Mouse (Mus musculus) forelimb bud, embryonic 11.5 days (tissue): ENCODE data around the gene L3mbtl3.

Source experiments
- DNase-seq: peaks from one replicate; pipeline ENCODE4 v3.0.0-alpha.2; 2012; ENCODE audit warnings: low read depth, low spot score

L3mbtl3 gene

DNA sequence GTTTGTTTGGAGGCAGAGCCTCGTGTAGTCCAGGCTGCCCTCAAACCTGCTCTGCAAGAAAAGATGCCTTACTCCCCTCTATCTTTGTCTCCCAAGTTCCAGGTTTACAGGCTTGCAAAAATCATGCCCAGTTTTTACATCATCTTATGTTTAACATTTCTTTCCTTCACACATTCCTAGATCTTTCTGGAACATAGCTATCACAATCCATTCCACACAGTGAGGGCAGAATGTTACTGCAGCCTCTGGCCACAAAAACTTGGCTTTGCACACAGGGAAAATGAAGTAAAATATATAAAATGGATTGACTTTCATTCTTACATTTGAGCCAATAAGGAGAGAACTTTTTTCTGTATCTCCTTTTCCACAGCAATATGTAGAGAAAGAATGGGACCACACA is 136.7 kb downstream of the L3mbtl3 start:
- DNase-seq = no peak

DNA sequence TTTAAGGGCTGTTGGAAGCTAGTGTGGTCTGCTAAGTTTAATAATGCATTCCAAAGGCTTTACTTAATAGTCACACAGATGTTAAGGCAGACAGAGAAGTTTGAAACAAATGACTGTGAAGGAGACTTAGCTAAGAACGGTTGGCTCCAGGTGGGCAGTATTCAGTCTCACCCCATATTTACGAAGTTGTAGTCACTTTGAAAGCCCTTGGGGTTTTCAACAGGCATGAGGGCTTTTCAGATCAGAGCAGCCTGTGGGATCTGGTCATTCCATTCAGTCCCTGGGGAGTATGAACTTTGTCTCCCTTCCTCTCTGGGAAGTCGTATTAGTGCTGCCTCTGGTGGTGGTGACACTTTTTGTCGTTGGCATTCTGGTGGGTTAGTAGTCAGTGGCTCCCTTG is 137.2 kb downstream of the L3mbtl3 start:
- no peak for DNase-seq

DNA sequence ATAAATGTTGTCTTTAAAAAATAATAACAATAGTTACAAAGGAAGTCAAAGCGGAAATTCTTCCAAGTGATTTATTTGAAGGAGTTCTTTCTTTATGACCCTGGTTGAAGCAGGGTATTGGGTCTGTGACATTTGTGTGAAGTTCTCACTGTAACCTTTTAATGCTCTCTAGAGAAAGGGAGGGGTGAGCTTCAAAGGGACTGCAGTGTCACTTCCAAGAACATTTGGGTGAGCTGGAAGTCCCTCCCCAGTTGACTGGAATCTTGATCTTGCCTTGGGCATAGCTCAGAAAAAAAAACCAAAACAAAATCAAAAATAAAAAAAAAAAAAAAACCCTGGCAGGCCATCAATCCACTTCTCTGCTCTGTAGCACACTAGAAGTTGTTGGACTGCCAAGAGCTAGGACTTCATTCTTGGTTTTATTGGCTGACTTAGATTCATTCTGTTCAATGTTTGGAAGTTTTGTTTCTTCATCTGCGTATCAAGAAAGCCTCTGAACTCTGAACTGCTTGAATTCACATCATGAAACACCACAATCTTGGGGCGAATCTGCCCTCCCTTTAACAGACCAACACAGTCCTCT is 143.6 kb downstream of the L3mbtl3 start:
- no peak for DNase-seq

DNA sequence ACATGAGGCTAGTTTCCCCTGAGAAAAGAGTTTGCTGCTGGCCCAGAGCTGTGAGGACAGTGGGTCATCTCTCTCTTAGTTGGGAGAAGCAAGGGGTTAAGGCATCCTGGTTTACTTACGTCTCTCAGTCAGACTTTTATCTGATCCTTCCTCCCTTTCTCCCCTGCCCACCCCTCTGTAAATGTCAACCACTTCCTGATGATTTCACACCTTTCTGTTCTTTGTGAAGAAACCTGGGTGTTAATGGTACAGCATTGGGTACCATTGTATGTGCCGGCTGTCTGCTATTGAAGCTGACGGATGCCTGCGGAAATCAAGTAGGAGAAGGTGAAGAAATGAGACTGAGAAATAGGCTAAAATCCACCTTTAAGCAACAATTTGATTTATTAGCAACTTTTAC is 146.3 kb downstream of the L3mbtl3 start, which contains the start of gene Samd3:
TSS of gene Samd3 (plus strand) at position 220 of the 400 bp plus-strand sequence.
- no peak for DNase-seq

DNA sequence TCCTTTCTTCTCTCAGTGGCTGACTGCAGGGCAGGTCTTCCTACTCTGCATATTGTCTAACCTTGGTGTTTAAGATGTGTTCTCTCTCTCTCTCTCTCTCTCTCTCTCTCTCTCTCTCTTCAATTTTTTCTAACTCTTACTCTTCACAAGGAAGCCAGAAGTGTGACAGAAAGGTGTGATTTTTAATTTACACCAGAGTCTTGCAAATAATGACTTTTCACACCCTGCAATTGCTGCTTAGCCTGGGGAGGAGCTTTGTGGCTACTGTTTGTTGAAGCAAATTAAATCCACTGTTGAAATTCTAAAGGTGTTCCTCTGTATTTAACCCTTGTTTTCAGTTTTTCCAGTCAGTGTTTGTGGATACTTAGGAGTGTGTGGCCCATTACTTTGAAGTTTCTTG is 147.6 kb downstream of the L3mbtl3 start:
- DNase-seq = no peak

DNA sequence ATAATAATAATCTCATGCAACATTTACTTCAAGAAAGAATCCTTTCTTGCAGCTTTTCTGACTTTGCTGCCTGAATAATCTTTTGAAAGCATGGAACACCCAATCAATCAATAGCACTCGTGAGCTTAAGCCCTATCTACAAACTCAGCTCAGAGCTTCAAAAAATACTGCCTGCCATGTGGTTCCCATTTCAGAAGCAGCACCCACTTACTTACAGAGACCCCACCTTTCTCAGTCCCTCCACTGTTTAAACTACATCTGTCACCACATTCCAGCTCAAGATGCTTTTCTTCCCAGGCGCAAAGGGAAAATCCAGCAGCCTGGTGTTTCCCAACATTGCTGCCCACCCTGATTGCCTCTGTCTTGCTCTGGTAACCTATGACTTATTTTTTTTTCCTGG is 149.0 kb downstream of the L3mbtl3 start:
- peak; percentile 69 for DNase-seq

DNA sequence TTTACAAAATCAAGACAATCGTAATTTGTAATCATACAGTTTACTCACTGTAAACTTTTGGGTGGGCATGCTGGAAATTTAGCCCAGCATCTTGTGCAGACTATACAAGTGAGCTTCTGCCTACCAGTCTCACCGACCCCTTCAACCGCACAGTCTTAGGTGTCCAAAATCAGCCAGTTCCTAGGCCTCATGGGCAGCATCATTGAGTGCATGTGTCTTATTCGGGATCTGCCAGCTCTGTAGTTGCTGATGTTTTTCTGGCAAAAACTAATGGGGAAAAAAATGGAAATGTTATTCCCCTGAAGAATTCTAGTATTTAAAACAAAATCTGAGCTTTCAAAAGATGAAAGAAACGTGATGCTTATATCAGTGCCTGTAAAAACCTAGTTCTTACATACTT is 149.5 kb downstream of the L3mbtl3 start:
- no peak for DNase-seq
